Mouse (Mus musculus): ENCODE measurements around the gene Arhgap4.

Gene Arhgap4

GRCm38 (mm10) chrX:73914827-73915703 lies 6.6 kb downstream of the Arhgap4 start:
- peak; percentile 91 for DNase-seq (ENCODE audit: low spot score)

DNA sequence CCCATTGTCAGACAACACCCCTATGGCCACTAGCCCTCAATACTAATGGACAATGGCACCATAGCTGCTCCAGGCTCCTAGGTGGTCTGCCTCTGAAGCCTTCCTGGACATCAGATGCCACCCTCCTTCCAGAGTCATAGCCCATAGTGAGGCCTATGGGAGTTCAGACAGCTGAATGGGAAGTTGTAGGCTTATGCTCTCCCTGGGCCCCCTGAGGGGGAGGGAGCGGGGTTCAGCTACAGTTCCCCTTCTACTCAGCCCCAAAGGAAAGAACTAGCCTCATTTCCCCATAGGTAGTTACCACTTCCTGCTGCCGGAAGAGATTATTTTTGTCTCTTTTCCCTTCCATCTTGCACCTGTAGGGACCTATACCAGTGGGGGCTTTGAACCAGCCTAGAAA lies 10.1 kb downstream of the Arhgap4 start:
- no peak for DNase-seq (ENCODE audit: low spot score)

DNA sequence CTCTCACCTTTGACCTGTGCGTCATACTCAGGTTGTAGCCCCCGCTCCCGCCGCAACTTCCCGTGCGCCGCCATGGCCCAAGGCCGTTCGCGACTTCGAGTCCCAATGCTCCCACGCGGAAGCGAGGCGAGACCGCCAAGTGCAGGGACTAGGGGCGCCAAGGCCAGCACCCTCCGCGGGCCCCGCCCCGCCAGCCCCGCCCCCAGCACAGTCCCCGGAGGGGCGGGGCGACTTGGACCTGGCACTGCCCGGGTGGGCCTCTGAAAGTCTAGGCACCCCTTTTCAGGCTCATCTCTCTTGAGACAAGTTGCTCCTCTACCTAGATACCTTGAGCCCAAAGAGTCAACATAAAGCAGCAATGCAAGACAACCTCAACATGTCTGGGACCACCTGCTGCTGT lies 10.5 kb downstream of the Arhgap4 start:
- no peak for DNase-seq (ENCODE audit: low spot score)

DNA sequence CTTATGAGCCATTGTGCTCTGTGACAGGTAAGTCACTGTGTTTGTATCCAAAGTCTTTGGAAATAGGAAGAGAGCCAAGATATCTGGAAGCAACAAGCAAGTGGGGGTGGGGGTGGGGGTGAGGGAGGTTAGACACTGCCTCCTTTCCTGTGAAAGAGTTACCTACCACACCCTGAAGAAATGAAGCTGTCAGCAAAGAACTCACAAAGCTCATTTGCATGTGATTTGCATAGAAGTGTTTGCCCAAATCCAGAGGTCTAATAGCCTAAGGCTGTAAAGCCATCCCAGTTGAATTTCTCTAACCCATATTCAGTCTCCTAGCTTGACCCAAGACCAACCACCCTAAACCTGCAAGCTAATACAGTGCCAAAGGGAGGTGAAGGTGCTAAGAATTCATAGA lies 11.2 kb downstream of the Arhgap4 start:
- no peak for DNase-seq (ENCODE audit: low spot score)

GRCm38 (mm10) chrX:73910049-73910448 lies 11.6 kb downstream of the Arhgap4 start:
- no peak for DNase-seq (ENCODE audit: low spot score)

GRCm38 (mm10) chrX:73897959-73898358 lies 23.7 kb downstream of the Arhgap4 start:
- no peak for DNase-seq (ENCODE audit: low spot score)

GRCm38 (mm10) chrX:73895719-73896118 lies 26.0 kb downstream of the Arhgap4 start, which contains the start of gene L1cam:
Gene L1cam (minus strand): TSS chrX:73896105.
- DNase-seq (ENCODE audit: low spot score): peak; percentile 61

DNA sequence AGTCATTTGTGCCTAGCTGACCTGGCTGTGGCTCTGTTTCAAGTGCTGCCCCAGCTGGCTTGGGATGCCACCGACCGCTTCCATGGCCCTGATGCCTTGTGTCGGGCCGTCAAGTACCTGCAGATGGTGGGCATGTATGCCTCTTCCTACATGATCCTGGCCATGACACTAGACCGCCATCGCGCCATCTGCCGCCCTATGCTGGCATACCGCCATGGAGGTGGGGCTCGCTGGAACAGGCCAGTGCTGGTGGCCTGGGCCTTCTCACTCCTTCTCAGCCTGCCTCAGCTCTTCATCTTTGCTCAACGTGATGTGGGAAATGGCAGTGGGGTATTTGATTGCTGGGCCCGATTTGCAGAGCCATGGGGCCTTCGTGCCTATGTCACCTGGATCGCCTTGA lies 28.8 kb downstream of the Arhgap4 start:
- DNase-seq (ENCODE audit: low spot score): no peak

DNA sequence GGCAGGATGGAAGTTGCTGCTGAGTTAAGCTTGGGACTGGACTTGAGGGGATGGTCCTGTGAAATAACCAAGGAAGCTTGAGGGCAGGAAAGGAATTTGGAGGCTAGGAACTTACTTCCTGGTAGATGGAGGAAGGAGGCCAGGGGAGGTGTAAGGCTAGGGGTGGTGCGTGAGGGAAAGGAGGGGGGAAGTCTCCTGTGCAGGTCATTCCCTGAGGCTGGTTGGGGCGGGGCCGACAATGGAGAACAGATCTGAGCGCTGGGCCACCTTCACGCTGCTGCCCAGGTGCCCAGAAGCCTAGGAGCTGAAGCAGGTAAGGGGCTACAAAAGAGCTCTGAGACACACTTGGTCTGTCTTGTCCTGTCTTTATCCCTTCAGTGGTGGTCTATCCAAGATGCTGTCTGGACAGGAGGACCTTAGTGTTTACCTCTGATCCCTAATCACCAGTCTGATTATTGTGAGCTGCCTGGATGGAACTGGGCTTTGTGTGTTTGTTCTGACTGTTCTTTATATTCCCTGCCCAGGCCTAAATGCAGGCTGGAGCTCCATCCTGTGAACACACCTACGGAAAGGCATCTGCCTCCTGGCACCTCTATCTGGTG lies 30.0 kb downstream of the Arhgap4 start, which contains the start of gene Avpr2:
Avpr2 (plus strand) TSS at position 552 of the 602 bp plus-strand sequence.
- DNase-seq (ENCODE audit: low spot score): no peak

- no peak for DNase-seq (ENCODE audit: low spot score)
Observed at GRCm38 (mm10) chrX:73881463-73881862, 40.2 kb downstream of the Arhgap4 start.

- DNase-seq (ENCODE audit: low spot score): no peak
Observed at GRCm38 (mm10) chrX:73881036-73881427, 40.6 kb downstream of the Arhgap4 start.

- peak; percentile 70 for DNase-seq (ENCODE audit: low spot score)
Observed at GRCm38 (mm10) chrX:73880194-73881035, 41.3 kb downstream of the Arhgap4 start.

DNA sequence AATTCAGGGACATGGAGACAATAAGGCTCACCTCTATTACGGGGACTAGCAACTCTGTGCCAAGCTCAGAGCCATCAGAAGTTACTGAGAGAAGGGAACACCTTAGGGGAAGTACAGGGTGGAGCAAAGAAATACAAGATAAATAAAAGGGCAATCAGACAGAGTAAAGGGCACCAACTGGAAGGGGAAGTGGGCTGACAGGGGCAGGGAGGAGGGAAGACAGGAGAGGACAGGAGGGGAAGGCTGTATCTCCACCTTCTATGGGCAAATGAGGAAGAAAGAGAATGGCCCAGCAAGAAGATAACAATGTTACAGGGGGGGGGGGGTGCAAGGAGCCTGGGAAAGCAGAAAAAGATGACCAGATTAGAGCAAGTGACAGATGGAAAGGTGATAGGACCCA lies 44.7 kb downstream of the Arhgap4 start:
- no peak for DNase-seq (ENCODE audit: low spot score)

- no peak for DNase-seq (ENCODE audit: low spot score)
Observed at GRCm38 (mm10) chrX:73875881-73876280, 45.8 kb downstream of the Arhgap4 start.

DNA sequence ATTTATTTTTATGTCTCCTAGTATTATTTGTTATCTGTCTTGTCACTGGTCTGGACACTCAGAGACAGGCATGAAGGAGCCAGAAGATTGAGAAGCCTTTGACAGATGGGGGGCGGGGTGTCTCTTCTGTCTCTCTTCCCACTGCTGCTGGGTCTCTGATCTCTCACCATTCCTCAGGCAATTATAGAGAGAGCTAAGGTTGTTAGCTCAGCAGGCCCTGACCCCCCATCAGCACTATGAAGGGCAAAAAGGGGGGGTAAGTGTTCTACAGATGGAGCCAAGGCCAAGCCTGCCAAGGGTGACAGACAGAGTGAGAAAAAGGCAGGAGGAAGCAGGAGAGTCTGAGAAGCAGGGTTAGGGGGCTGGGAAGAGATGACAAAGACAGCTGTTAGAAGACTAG lies 49.7 kb downstream of the Arhgap4 start:
- DNase-seq (ENCODE audit: low spot score): no peak

DNA sequence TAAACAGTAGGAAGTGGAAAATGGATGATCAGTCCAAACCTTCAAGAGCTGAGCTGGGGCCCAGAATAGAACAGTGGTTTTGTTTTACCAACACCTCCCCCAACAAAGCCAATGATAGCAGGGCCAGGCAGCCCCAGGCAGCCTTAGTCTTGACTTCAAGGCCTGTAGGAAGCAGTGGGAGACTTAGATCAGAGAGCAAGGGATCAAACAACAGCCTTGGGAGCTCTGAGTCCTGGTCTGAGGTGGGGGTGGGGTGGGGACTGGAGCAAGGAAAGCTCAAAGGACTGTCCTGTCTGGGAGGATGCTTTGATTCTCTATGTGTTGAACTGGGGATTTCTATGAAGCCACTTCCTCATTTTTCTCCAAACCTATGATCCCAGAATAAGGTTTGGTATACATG lies 50.2 kb downstream of the Arhgap4 start:
- no peak for DNase-seq (ENCODE audit: low spot score)

DNA sequence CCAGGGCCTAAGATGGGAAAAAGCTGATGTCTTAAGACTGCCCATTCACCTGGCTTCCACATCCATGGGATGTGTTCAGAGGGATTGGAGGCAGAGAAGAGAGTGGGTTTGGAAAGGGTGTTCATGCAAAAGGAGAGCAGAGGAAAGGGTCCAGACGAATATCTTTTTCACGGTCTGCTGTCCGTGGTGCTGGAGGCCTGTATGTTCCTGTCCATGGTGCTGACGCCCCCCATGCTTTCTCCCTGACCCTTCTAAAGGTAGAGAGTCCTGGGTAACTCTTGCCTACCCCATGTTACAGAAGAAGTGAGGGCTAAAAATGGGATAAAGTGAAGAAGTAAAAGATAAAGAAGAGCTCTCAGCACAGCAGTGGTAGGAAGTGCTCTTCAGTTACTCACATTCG lies 52.3 kb downstream of the Arhgap4 start:
- DNase-seq (ENCODE audit: low spot score): peak; percentile 4

DNA sequence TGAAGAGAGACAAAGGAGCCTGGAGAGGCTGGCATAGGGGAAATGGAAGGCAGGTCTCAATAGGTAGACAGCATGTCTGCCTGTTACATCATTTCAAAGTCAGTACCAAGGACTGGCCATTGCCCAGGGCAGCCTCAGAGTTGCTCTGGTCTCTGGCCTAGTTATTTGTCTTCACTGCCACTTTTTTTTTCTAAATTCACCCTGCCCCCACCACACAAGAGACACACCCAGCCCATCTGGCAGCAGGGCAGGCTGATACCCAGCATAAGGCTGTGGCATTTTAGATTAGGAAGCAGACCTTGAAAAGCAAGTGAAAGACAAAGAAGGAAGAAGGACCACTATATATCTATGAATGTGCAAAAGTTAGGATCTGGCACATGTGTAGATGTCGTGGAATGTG lies 53.8 kb downstream of the Arhgap4 start:
- no peak for DNase-seq (ENCODE audit: low spot score)

DNA sequence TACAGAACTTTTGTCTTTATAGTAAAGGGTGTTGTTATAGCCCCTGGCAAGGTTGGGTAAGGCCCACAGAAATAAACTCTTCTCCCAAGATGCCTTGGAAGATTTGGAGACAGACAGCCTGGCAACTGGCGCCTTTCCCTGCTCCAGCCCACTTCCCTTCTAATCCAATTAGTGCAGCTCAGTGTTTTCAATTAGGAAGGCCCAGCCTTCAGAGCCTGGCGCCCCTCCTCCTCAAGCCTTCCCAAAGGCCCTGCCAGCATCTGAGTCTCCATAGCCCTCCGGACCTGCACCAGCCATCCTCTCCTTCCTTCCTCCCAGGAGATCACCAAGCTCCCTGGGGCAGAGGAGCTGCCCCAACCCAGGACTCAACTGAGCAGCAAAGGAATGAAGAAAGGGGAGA lies 54.4 kb downstream of the Arhgap4 start:
- DNase-seq (ENCODE audit: low spot score): no peak

DNA sequence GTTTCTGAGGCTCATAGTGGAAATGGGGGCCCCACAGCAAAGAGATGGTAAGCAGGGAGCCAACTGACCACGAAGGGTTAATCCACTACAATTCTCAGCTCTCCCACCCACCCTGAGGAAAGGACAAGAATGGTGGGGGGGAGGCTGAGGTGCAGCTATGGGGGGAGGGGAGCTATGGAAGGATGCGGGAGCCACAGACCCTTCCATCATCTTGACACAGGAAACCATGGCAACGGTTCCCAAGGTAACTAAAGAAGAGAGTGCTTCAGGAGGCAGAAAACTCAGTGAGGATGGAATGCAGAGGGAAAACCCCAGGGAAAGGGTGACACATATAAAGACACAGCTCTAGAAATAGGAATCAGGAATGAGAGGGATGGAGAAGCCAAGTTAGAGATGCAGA lies 57.0 kb downstream of the Arhgap4 start:
- DNase-seq (ENCODE audit: low spot score): no peak

- DNase-seq (ENCODE audit: low spot score): no peak
Observed at GRCm38 (mm10) chrX:73855087-73855408, 66.6 kb downstream of the Arhgap4 start.

DNA sequence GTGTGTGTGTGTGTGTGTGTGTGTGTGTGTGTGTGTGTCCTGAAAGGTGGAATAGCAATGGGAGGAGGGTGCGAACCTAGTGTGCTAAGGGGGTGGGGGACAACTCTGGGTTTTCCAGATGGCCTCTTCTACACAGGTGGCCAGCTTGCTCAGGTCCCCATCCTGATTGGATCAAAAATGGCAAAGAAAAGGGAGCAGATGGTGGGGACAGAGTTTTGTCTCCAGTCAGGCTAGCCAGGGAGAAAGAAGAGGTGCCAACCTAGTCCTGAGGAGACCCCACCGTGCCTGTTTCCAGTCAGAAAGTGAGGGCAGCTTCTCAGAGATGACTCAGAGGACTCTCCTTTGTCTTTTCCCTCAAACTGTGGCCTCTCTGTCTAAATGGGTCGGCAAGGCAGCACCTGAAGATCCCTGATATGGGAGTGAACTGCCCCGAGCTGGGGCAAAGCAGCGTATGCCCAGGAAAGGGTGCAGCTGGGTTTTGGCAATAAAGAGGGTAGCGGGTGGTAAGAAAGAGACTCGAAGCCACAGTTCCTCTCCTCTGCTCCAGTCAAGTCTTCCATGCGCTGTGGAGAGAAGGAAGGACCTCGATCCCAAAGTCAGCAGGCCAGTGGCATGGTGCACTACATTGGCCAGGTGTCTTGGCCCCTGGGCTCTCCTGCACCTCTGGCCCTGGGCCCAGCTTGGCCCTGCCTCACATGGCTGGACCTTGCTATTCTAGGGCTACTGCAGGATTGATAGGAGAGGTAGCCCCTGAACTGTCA lies 67.2 kb downstream of the Arhgap4 start:
- no peak for DNase-seq (ENCODE audit: low spot score)
